Mouse (Mus musculus): ENCODE measurements at regions not wholly inside any gene's neighbourhood (a gene's known extent, or its start where the extent isn't known, plus 50 kb on each side); places are given as distances from the start of the nearest gene placed in this dataset.

GRCm38 (mm10) chr7:129818833-129819232, 227.2 kb downstream of the Wdr11 start:
- no peak for DNase-seq (ENCODE audit: low read depth)

DNA sequence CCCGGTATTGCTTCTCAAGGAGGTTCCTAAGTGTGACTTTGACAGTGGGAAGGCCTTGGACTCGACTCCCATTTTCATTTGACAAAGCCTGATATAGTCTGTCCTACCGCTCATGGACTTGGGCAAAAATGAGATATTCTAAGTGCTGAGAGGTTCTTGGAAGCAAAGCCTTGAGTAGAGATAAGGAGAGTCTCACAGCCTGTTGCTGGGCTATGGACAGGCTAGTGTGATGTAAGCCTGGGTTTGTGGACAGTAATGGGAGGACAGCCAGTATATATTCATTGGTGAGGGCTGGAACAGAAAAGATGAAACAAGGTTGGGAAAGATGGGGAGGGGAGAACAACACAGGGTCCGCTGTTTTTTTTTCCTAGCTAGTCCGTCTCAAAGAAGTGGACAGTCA, 228.0 kb downstream of the Wdr11 start:
- no peak for DNase-seq (ENCODE audit: low read depth)

DNA sequence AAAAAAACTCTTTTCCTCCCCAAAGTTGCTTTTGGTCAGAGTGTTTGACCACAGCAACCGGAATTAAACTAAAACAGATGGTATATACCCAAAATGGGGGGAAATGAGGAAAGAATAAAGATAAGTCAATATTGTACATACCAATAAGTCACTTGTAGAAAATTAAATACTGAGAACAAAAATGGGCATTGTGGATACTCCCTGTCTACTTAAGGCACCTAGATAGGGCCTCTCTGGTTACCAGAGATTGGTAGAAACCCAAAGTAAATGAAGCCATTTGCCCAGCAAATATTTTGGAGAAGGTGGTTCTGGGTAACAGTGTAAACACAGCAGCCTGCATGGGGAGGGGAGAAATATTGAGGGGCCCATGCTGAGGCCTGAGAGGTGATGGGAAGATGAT, 237.3 kb downstream of the Wdr11 start:
- DNase-seq (ENCODE audit: low read depth): no peak

DNA sequence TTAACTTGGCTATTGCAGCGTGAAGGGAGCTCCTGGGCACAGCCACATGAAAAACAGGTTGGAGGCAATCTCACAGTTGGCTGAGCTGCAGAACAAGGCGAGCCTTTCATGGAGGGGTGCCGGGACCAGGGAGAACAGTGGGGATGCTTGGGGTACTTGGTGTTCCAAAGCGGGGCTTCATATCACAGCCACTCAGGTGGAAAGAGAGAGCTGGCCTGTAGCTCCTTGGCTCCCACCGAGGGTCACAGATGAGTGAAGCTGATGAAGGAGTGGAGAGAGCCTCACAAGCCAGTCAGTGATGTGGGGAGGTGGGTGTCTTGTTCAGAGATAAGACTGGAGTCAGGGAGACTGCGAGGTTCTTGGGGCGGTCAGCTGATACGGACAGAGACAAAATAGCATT, 241.2 kb downstream of the Wdr11 start:
- no peak for DNase-seq (ENCODE audit: low read depth)

DNA sequence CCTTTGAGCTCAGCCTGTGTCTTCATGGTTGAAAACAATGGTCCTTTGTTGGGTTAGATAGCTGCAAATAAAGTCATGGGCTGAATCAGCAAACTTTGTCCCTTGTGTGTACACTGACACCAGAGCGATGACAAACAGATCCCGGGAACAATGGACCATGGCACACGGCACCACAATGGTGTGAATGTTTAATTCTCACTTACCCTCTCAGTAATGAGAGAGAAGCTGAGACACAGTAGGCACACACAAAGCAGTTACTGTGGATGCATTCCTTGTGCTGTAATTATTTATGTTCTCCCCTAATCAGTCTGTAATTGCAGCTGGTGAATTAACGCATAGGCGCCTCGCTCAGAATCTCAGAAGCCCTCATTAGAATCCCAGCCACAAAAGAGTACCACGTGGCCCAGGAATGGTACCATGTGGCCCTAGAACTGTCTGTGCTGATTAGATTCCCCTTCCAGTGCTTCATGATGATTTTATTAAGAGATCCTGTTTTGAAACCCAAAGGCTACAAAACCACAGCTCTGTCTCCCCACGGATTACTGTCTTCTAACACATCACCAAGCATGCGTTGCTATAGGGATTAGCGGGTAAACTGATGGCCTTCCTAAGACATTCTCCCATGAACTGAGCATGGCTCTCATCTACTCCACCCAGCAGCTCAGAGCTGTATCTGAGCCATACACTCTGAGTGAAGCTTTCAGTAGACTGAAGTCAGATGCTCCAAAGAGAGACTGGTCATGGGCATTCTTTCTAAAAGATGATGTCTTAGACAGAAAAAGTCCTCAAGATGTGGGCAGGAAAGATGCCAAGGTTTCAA, 250.8 kb downstream of the Wdr11 start:
- DNase-seq (ENCODE audit: low read depth): no peak

- DNase-seq (ENCODE audit: low read depth): no peak
Observed at GRCm38 (mm10) chr7:129847136-129847535, 255.5 kb downstream of the Wdr11 start.

DNA sequence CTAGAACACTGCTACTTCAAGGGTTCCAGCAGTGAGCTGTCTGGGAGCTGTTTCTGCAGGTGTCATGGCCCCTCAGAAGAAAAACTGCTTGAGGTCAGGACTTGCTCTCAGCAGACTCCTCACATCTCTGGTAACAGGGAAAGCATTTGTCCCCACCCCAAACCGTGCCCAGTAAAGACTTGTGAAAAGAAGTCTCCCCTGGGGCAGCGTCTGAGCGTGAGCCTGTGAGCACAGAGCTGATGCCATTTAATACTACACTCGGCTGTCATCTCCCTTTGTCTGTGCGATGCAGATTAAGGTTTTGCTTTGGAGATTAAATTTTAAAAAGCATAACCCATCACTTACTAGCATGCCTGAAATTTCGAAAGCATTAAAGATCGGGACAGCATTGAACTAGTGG, 261.9 kb downstream of the Wdr11 start:
- no peak for DNase-seq (ENCODE audit: low read depth)

- DNase-seq (ENCODE audit: low read depth): no peak
Observed at GRCm38 (mm10) chr7:129854942-129855341, 263.3 kb downstream of the Wdr11 start.

DNA sequence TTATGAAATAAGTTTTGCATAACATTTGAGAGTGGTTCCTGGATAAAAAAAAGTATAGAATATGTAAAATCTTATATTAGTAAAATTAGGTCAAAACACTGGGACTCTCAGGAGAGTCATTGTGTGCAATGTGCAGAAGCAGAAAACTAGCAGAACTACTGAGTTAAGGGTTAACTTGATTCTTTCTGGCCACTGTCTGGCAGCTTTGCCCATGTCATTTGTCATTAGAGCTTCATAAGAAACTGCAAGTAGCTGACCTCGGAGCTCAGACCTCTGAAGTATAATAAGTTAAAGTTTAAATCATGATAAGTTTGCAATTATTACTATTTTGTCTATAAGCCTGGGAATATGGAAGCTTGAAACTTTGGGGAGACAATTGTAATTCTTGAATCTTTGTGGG, 271.3 kb downstream of the Wdr11 start:
- no peak for DNase-seq (ENCODE audit: low read depth)

DNA sequence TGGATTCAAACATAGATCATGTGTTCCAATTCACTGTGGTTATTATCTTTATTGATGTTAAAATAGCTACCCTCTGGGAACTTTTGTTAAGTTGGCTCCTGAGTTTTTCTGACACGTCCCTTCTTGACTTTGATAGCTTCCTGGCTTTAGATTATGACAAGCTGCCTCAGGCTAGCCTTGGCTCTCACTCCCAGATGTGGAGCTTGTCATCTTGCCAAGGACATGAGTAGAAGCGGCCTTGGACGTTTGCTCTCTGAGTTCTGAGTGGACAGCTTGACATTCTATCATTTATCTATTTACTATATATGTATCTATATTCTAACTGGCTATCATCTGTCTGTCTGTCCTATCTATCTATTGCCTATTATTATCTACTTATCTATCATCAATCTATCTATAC, 273.9 kb downstream of the Wdr11 start:
- no peak for DNase-seq (ENCODE audit: low read depth)

DNA sequence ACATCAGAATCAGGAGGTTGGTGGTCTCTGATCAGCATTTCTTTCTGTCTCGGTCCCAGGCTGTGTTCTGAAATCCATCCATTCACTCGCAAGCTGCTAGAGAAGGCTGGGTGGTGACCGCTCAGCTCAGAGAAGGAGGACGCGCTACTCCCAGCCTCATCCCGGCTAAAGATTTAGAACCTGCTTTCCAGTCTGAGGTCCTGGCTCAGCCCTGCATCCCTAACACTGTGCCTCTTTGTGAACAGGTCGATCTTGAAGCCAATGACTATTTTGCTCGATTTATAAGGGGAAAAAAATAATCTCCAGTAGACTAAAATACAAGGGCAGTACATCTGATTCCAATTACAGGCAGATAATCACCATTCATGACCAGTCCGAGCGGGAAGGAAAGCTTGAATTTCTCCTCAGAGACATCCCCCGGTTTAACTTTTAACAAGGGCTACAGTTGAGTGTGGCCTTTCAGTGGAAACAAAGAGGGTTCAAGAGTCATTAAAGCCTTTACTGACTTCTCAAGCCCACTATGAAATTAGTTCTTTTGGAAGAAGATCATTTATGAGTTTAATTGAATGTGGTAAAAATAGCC, 280.6 kb downstream of the Wdr11 start:
- DNase-seq (ENCODE audit: low read depth): no peak

- no peak for DNase-seq (ENCODE audit: low read depth)
Observed at GRCm38 (mm10) chr7:129876202-129876851, 284.7 kb downstream of the Wdr11 start.

- DNase-seq (ENCODE audit: low read depth): no peak
Observed at GRCm38 (mm10) chr7:129876852-129877223, 285.2 kb downstream of the Wdr11 start.

DNA sequence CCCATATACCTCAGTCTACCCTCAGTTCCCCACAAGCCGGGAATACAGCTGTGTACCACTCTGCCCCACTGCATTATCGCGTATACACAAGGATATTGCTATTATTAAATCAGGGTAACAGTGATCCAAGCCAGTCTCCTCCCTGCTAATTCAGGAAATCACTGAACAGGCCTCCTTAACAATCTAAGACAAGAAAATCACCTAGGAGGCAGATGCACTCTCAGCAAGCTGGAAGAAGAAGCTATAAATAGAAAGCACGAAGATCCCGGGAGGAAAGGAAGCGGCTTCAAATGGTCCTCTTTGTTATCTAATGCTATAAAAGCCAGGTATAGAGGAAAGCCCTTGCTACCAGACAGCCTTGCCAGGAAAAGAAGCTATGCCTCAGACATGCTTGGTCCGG, 304.6 kb downstream of the Wdr11 start:
- no peak for DNase-seq (ENCODE audit: low read depth)

- DNase-seq (ENCODE audit: low read depth): no peak
Observed at GRCm38 (mm10) chr7:129897511-129897910, 305.8 kb downstream of the Wdr11 start.

- no peak for DNase-seq (ENCODE audit: low read depth)
Observed at GRCm38 (mm10) chr7:129902256-129902655, 310.6 kb downstream of the Wdr11 start.

GRCm38 (mm10) chr7:129903126-129903525, 311.5 kb downstream of the Wdr11 start:
- no peak for DNase-seq (ENCODE audit: low read depth)

- no peak for DNase-seq (ENCODE audit: low read depth)
Observed at GRCm38 (mm10) chr7:129906131-129906530, 314.5 kb downstream of the Wdr11 start.

DNA sequence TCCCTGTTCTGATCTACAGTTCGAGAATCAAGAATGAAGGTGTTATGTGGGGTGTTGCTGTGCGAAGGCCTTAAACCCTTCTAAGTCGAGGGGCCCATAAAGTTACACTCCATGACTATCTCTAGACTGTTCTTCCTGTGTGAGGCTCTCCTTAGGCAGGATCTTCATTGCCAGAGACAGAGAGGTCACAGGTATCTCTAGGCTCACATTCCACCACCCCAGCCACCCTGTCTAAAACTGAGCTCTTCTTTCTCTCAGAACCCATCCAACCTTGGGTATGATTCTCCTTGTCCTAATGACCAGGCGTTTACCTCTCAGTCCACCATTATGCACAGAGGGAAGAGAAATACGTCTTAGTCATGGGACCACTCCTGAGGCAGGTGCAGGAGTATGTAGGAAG, 317.2 kb downstream of the Wdr11 start:
- DNase-seq (ENCODE audit: low read depth): no peak

DNA sequence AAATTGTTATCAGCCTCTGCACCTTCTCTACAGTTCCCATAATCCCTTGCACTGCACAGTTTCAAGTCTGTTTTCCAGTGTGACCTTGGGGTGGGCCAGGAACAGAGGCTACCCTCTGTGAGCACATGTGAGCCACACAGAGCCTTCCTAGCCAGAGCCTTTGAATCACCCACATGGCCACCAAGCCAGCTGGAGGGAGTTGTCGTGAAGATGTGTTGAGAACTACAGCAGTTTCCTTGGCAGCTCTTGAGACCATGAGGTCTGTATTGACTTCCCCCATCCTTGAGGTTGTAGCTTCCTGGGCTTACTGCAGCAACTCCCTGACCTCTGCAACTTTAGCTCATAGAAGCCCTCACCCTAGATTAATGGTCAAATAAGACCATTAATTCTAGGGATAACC, 318.1 kb downstream of the Wdr11 start:
- DNase-seq (ENCODE audit: low read depth): no peak

DNA sequence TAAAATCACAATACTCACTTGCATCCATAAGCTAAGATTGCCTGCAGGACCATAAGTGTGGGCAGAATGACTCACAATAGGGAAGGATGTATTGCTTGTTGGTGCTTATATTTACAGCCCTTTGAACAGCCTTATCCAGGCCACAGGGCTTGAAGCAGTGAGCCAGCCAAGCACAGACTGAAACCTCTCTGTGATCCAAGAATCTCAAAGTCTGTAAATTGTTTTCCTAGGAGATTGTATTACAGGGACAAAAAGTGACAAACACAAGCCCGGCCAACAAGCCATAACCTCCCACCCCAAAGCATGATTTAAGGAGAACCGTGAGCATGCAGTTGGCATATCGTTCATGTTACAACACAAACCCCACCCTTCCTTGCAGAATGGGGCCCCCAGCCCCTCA, 319.2 kb downstream of the Wdr11 start:
- DNase-seq (ENCODE audit: low read depth): no peak

DNA sequence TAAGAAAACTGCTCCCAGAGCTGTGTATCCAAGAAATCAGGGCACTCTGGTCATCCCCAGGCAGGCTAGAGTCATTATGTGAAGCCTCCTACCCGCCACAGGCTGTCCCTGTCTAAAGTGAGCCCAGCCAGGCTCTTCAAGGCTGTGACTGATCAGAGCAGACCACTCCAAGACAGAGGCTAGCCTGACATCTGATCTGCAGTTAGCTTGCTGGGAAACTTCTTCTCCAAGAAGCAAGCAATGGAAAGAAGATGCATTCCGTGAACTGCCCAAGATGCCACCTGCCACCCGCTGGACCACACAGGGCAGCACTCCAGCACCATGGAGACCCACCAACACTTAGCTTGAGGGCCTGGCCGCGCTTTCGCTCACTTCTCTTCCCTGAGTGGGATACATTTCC, 323.2 kb downstream of the Wdr11 start:
- DNase-seq (ENCODE audit: low read depth): no peak
